Mouse (Mus musculus) kidney, adult 10 weeks (tissue): ENCODE data around the gene Gm12166. TPM values are rescaled to one million over a fixed set of nuclear protein-coding genes. Genes with fewer than 3 reads are reported as not detected.

ENCODE experiments used
- polyA plus RNA-seq: library from polyadenylated mRNA; stranded (reverse); fragments of 350-450 nt; fragmentation: Illumina TruSeq; extraction: RNeasy Lipid Tissue Mini Kit (QIAGEN cat#74804); gene quantifications from one replicate; pipeline ENCODE4 v1.2.3, GENCODE M21; 2014; ENCODE audit warnings: low read depth, low replicate concordance

Gm12166 gene
- not detected for polyA plus RNA-seq

GRCm38 (mm10) chr11:46052105-46052659 is at the start of gene Gm12166:
Gene Gm12166 (minus strand): TSS chr11:46052321.

DNA sequence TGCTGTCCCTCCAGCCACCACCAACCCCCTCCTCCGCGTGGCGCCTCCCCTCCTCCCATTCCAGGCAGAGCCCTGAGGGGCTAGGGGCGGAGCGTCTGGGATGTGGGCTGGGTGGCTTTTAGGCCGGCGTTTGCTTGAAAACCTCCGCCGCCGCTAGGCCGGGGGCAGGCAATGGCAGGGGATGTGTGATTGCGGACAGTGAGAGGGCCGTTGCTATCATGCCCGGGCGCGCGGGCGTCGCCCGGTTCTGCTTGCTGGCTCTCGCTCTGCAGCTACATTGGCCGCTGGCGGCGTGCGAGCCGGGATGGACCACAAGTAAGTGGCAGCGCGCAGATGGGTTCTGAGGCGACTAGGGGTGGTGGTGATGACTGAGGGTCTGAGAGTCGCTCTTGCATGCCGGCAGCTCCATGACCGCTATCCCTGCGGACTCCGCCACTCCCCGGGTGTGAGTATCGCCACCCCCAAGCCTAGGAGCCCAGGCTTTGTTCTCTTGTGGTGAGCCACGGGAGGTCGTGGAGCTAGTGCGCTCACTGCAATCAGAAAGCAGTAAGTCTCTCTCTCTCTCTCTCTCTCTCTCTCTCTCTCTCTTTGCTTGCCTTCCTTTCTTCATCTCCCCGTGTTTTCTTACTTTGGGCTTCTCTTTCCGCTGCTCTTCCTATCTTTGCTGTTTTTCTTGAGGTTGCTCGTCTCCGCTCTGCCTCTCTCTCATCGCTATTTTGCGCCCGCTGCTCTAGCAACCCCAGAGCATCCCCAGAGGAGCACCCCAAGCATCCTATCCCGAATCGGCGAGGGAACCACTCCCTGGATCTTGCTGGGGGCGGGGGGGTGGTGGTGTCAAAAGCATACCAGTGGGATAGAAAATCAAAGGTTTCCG is 4.0 kb upstream of the Gm12166 start, which contains the start of gene Adam19:
TSS of gene Adam19 (plus strand) at position 97 of the 874 bp plus-strand sequence.

Other genes starting within 250 kb of the Gm12166 start
- gene Clint1, start 200.3 kb downstream of the Gm12166 start, polyA plus RNA-seq: 98.7 TPM
- 1.1 TPM for gene Lsm11, start 107.4 kb downstream of the Gm12166 start, polyA plus RNA-seq
- 5.2 TPM for gene Thg1l, start 96.8 kb downstream of the Gm12166 start, polyA plus RNA-seq
- not detected for gene Sox30, start 72.0 kb downstream of the Gm12166 start, polyA plus RNA-seq
- 0.89 TPM for gene Adam19, start 3.7 kb upstream of the Gm12166 start, polyA plus RNA-seq
- gene Nipal4, start 114.2 kb upstream of the Gm12166 start, polyA plus RNA-seq: not detected
- gene Fndc9, start 183.2 kb upstream of the Gm12166 start, polyA plus RNA-seq: not detected